Mouse (Mus musculus): ENCODE measurements around the gene Pwwp2b.

- TF ChIP-seq CTCF (IDR thresholded peaks at IDR 0.05 in 2 of 3, conservative IDR thresholded peaks at IDR 0.05 in 1 of 3; ENCODE audit: control insufficient read depth in 1 of 3, insufficient read depth in 1 of 3, low read depth in 2 of 3, low read length in 3 of 3, poor library complexity in 1 of 3, severe bottlenecking in 1 of 3) (no peak), UBTF (IDR thresholded peaks at IDR 0.05; ENCODE audit: borderline replicate concordance, insufficient read depth, low read depth, low read length) (no peak), EP300 (IDR thresholded peaks at IDR 0.05; ENCODE audit: low read depth in 1 of 2, low read length in 2 of 2) (no peak), ZNF384 (IDR thresholded peaks at IDR 0.05; ENCODE audit: low read depth, low read length) (no peak), ETS1 (IDR thresholded peaks at IDR 0.05; ENCODE audit: low read depth, low read length) (no peak), MEF2A (IDR thresholded peaks at IDR 0.05; ENCODE audit: extremely low read depth, insufficient replicate concordance, low read depth, low read length, poor library complexity, severe bottlenecking) (no peak), POLR2A (IDR thresholded peaks at IDR 0.05; ENCODE audit: control insufficient read depth in 1 of 2, insufficient read depth in 1 of 2, low read depth in 1 of 2, low read length in 2 of 2, poor library complexity in 1 of 2) (no peak), POLR2AphosphoS5 (IDR thresholded peaks at IDR 0.05; ENCODE audit: borderline replicate concordance, low read depth, low read length) (no peak), KAT2A (conservative IDR thresholded peaks at IDR 0.05; ENCODE audit: low read depth, low read length) (no peak), GABPA (IDR thresholded peaks at IDR 0.05; ENCODE audit: low read depth, low read length) (no peak)
These were observed 28.0 kb upstream of the Pwwp2b start for GRCm38 (mm10) chr7:139220303-139220702.

All from MEL (cell line).